Mouse (Mus musculus) cerebellum, adult (tissue): ENCODE results near the gene S100pbp.

Experiments used
- ATAC-seq: cut with Nextera tagmentation; 2 replicates; pipeline ENCODE4 v1.9.2; 2017; ENCODE audit warnings: mild to moderate bottlenecking, moderate library complexity, mixed read lengths; ENCODE audit not compliant: insufficient number of reproducible peaks, low FRiP score, low TSS enrichment

The S100pbp gene

GRCm38 (mm10) chr4:129134799-129135585 is 54.5 kb downstream of the S100pbp start:
- ATAC-seq = peak; percentile 34; the same call in 1 of the 2 replicates

- no peak for ATAC-seq
These were observed 58.7 kb downstream of the S100pbp start for GRCm38 (mm10) chr4:129130755-129131303.

- 0 out of 2 replicates have a peak, but pooled peaks have one; percentile 38 for ATAC-seq
These were observed 59.4 kb downstream of the S100pbp start for GRCm38 (mm10) chr4:129130149-129130548.

GRCm38 (mm10) chr4:129129387-129129786 is 60.1 kb downstream of the S100pbp start:
- ATAC-seq = no peak

- no peak for ATAC-seq
These were observed 60.8 kb downstream of the S100pbp start for GRCm38 (mm10) chr4:129128582-129129338.

GRCm38 (mm10) chr4:129125736-129126451 is 63.6 kb downstream of the S100pbp start:
- ATAC-seq = no peak

- no peak for ATAC-seq
These were observed 64.8 kb downstream of the S100pbp start for GRCm38 (mm10) chr4:129124652-129125146.

- no peak for ATAC-seq
These were observed 66.8 kb downstream of the S100pbp start for GRCm38 (mm10) chr4:129122719-129123118.

- ATAC-seq = no peak
These were observed 67.4 kb downstream of the S100pbp start for GRCm38 (mm10) chr4:129122107-129122506.

GRCm38 (mm10) chr4:129121569-129122086 is 67.9 kb downstream of the S100pbp start, which contains the start of gene Hpca:
Hpca (minus strand) TSS chr4:129122036.
- ATAC-seq = no peak

GRCm38 (mm10) chr4:129120520-129121445 is 68.7 kb downstream of the S100pbp start:
- ATAC-seq = no peak

- ATAC-seq = no peak
These were observed 69.8 kb downstream of the S100pbp start for GRCm38 (mm10) chr4:129119708-129120107.

GRCm38 (mm10) chr4:129117720-129118510 is 71.6 kb downstream of the S100pbp start:
- ATAC-seq = no peak

GRCm38 (mm10) chr4:129116703-129117102 is 72.8 kb downstream of the S100pbp start:
- no peak for ATAC-seq

GRCm38 (mm10) chr4:129113083-129113988 is 76.2 kb downstream of the S100pbp start:
- peak; percentile 73; the same call in 1 of the 2 replicates for ATAC-seq

GRCm38 (mm10) chr4:129112231-129112630 is 77.3 kb downstream of the S100pbp start:
- no peak for ATAC-seq

- no peak for ATAC-seq
These were observed 78.2 kb downstream of the S100pbp start for GRCm38 (mm10) chr4:129111350-129111749.
